Mouse (Mus musculus) bone marrow, adult 2 months (tissue): ENCODE measurements around the gene Coq8b.
A peak's percentile ranks its signal among the peaks of the same experiment; 100 is the strongest.

Experiments used
- CTCF ChIP-seq: fragments of 200-500 bp; IDR thresholded peaks from 2 replicates; pipeline ENCODE4 v1.5.1; 2011; ENCODE audit warnings: low read length, control low read depth; ENCODE audit not compliant: control insufficient read depth, insufficient read depth
- POLR2A ChIP-seq: fragments of 200-500 bp; IDR thresholded peaks from 2 replicates; pipeline ENCODE4 v1.6.1; 2011; ENCODE audit warnings: low read depth, mild to moderate bottlenecking, control low read depth, low read length, borderline replicate concordance; ENCODE audit not compliant: control insufficient read depth

DNA sequence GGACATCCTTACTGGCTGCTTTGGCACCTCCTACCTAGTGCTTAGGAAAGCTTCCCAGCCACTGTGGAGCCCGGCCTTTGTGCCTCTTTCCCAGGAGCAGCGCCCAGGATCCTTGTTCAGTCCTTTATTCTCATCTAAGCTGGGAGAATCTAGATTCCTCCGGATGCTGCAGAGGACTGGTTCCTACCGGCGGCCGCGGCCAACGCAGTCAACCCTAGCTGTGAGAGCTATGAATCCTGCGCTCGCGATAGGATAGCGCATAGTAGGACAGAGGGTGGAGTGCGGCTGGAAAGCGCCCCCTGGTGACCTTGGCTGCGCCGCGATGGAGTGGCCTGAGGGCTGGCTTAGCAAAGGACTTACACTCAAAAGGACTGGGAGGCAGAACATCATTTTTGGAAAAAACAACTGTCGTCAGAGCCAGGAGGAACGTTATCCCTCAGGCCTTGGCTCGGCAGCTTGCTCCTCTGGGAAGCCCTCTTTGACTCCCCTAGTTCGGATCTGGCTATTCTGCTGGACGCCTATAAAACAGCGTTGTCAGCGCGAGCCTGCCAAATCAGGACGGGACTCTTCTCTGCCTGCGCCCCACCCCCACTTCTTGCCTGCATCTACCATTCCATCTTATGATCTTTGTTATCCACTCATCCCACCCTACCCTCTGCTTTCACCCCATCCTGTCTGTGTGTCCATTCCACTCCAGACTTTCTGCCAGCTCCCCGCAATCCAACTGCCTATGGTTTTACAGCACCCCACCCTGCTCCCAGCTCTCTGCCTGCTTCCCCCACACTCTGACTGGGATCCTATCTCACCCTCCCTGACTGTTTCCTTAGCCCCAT, 52.3 kb downstream of the Coq8b start:
- TF ChIP-seq CTCF (peak; percentile 38; the same call in 1 of the 2 replicates), POLR2A (no peak)
